Mouse (Mus musculus): ENCODE results near the gene Jade1.

Jade1 gene

GRCm38 (mm10) chr3:41598412-41598811 is 42.9 kb downstream of the Jade1 start:
- peak; percentile 58 for DNase-seq (ENCODE audit: low read depth, low spot score)

- DNase-seq (ENCODE audit: low read depth, low spot score): no peak
Measured at GRCm38 (mm10) chr3:41599226-41599625, 43.7 kb downstream of the Jade1 start.

GRCm38 (mm10) chr3:41599806-41600589 is 44.5 kb downstream of the Jade1 start:
- peak; percentile 78 for DNase-seq (ENCODE audit: low read depth, low spot score)

GRCm38 (mm10) chr3:41601226-41602020 is 45.9 kb downstream of the Jade1 start:
- no peak for DNase-seq (ENCODE audit: low read depth, low spot score)

GRCm38 (mm10) chr3:41602933-41603332 is 47.4 kb downstream of the Jade1 start:
- no peak for DNase-seq (ENCODE audit: low read depth, low spot score)

- DNase-seq (ENCODE audit: low read depth, low spot score): no peak
Measured at GRCm38 (mm10) chr3:41603470-41604019, 48.0 kb downstream of the Jade1 start.

- DNase-seq (ENCODE audit: low read depth, low spot score): no peak
Measured at GRCm38 (mm10) chr3:41604629-41605321, 49.2 kb downstream of the Jade1 start.

- DNase-seq (ENCODE audit: low read depth, low spot score): peak; percentile 86
Measured at GRCm38 (mm10) chr3:41605601-41606329, 50.2 kb downstream of the Jade1 start.

GRCm38 (mm10) chr3:41606330-41606664 is 50.8 kb downstream of the Jade1 start:
- no peak for DNase-seq (ENCODE audit: low read depth, low spot score)

GRCm38 (mm10) chr3:41607050-41607449 is 51.5 kb downstream of the Jade1 start:
- DNase-seq (ENCODE audit: low read depth, low spot score): no peak

- DNase-seq (ENCODE audit: low read depth, low spot score): no peak
Measured at GRCm38 (mm10) chr3:41607467-41607866, 51.9 kb downstream of the Jade1 start.

- no peak for DNase-seq (ENCODE audit: low read depth, low spot score)
Measured at GRCm38 (mm10) chr3:41609071-41609470, 53.5 kb downstream of the Jade1 start.

- no peak for DNase-seq (ENCODE audit: low read depth, low spot score)
Measured at GRCm38 (mm10) chr3:41612211-41612610, 56.7 kb downstream of the Jade1 start.

- peak; percentile 87 for DNase-seq (ENCODE audit: low read depth, low spot score)
Measured at GRCm38 (mm10) chr3:41613706-41614105, 58.2 kb downstream of the Jade1 start.

GRCm38 (mm10) chr3:41614230-41614985 is 58.9 kb downstream of the Jade1 start:
- no peak for DNase-seq (ENCODE audit: low read depth, low spot score)

GRCm38 (mm10) chr3:41618036-41618435 is 62.5 kb downstream of the Jade1 start:
- no peak for DNase-seq (ENCODE audit: low read depth, low spot score)

- DNase-seq (ENCODE audit: low read depth, low spot score): peak; percentile 69
Measured at GRCm38 (mm10) chr3:41618488-41618887, 63.0 kb downstream of the Jade1 start.

- DNase-seq (ENCODE audit: low read depth, low spot score): no peak
Measured at GRCm38 (mm10) chr3:41620971-41621370, 65.4 kb downstream of the Jade1 start.

- no peak for DNase-seq (ENCODE audit: low read depth, low spot score)
Measured at GRCm38 (mm10) chr3:41655642-41656041, 100.1 kb downstream of the Jade1 start.

Measured in brain, adult 2 months (tissue).